Mouse (Mus musculus) brain, adult 2 months (tissue): ENCODE measurements at regions not wholly inside any gene's neighbourhood (a gene's known extent, or its start where the extent isn't known, plus 50 kb on each side); places are given as distances from the start of the nearest gene placed in this dataset.

ENCODE experiments used
- DNase-seq: peaks from one replicate; pipeline ENCODE4 v3.0.0; 2011; ENCODE audit warnings: low read depth, low spot score

DNA sequence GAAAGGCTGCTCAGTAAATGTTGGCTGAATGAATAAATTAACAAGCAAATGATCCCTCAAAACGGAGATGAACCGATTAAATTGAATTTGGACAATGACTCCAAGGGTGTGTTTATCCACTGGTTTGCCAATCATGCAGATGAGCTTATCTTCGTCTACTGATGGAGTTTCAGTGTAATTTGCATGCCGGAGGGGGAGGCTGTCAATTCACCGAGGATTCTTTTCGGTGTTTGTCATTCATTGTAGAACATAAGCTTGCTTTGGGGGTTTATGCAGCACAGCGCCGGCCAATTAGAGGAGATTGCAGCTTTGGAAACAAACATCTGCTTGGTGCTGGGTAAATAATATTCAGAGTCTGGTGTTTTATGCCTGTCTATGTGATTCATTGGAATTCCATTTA, 132.7 kb downstream of the Otoa start:
- DNase-seq, result peak; percentile 30

- DNase-seq, result no peak
These were observed 133.6 kb downstream of the Otoa start for GRCm38 (mm10) chr7:121215032-121215431.

DNA sequence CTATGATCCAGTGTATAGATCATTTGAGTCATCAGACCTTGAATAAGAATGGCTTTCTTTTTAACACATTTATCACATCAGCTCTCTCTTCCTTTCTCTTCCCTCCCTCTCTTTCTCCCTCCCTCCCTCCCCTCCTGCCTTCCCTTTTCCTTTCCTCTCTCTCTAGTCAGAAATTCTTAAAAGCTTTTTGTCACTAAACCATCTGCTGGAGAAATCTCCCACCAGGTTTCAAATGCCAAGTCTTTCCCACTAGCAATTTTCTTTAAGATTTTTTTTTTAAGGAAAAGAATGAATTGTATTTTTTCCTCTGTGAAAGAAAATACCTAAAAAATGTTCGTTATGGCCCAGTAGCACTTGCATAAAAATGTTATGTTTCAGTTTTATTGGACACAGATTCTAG, 134.3 kb downstream of the Otoa start:
- peak; percentile 77 for DNase-seq

DNA sequence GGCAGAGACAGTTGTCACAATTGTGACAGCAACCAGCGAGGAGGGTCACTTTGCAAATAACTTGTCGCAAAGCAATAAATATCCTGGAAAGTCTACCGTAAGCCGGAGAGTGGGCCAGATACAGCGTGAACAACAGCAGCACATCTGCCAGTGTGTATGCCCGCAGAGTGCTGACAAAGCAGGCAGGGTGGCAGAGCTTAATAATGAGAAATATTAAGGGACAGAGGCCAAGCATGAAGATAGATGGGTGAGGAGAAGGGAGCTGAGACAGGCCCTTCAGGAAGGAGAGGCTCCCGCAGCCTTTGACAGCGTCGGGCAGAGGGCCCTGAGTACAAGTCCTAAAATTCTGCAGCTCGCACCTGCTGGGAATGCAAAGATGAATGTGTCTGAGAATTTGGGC, 136.6 kb downstream of the Otoa start:
- no peak for DNase-seq

GRCm38 (mm10) chr7:121221158-121221557, 139.7 kb downstream of the Otoa start:
- peak; percentile 73 for DNase-seq

GRCm38 (mm10) chr7:121231881-121232280, 150.4 kb downstream of the Otoa start:
- no peak for DNase-seq

DNA sequence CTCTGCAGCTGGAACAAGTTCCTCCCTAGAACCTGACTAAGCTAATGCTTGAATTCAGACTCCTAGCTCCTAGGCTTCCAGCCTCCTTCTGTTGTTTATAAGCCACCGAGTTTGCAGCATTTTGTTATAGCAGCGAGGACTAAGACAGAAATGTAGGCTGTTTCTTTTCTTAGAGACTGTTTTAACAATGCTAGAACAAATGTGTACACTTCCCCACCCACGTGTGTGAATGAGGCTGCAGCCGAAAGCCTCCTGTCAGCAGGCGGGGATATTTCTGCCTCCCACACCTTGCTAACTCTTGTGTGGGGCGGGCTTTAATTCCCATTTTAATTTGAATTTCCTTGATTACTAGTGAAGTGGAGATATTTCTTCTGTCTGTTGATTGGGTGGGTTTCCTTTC, 153.4 kb downstream of the Otoa start:
- peak; percentile 83 for DNase-seq

DNA sequence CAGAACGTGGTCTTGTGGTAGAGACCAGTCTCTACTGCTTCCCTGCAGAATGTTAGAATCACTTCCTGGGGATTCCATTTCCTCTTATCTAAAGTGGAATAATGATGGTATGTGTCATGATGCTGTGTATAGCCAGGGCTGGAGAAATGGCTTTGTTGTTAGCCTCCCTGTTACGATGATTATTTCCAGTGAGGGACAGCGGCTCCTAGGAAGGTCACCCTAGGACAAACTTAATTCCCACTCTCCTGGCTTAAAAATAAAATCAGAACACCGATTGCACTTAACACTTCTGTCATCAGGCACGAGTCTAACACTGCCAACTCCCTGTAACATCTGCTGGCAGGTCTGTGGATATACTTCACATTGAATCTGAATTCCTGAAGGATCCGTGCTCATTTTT, 151.9 kb upstream of the Hs3st2 start:
- DNase-seq, result peak; percentile 40

- DNase-seq, result peak; percentile 66
These were observed 143.8 kb upstream of the Hs3st2 start for GRCm38 (mm10) chr7:121247845-121248244.

GRCm38 (mm10) chr7:121257466-121257865, 134.2 kb upstream of the Hs3st2 start:
- no peak for DNase-seq

- peak; percentile 63 for DNase-seq
These were observed 132.7 kb upstream of the Hs3st2 start for GRCm38 (mm10) chr7:121258826-121259496.

DNA sequence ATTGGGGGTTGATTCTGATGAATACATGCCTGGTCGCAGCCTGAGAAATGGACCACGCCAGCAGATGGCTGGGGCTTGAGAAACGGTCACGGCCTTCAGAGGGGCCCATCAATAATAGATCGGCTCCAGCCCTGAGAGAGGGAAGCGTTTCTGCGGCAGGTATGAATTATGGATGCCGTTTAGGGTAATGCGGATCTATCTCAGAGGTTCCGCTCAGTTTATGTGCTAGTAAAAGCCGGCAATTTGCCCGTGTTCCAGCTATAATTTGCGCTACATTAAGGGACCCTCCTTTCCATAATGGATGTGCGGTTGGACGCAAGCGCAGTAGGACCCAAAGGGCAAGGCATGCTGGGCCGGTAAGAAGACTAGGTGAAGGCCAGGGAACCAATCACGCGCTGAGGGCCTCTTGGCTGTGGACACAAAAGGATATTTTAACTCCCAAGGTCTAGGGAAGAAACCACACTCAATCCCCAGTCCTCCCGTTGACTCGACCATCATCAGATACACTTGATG, 132.1 kb upstream of the Hs3st2 start:
- no peak for DNase-seq

DNA sequence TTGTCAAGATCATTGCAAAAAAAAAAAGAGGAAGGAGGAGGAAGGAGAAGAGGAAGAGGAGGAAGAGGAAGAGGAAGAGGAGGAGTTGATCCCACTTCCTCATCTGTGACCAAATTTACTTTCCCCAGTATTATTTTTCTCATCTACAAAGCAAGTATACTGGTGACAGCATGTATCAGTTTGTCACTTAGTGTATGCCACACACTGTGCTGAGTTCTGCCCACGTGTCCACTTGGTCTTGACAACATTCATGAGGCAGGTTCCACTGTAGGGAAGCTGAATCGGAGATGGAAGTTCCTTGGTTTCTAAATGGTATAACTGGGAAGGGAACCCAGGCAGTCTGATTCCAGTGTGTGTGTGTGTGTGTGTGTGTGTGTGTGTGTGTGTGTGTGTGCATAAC, 122.3 kb upstream of the Hs3st2 start:
- DNase-seq, result no peak

DNA sequence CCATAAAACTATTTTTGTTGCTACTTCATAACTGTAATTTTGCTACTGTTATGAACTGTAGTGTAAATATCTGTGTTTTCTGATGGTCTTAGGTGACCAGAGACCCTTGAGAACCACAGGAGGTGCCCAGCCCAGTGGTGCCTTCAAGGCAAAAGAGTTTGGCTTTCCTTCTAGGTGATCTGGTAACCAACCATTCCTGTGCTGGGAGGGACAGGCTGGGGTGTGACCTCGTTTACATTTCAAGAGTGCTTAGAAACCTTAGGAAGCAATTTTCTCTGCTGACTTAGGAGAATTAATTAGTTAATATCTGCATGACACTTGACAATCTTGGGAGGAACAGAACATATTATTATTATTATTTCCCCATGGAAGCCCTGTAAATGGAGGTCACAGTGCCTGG, 111.1 kb upstream of the Hs3st2 start:
- no peak for DNase-seq

DNA sequence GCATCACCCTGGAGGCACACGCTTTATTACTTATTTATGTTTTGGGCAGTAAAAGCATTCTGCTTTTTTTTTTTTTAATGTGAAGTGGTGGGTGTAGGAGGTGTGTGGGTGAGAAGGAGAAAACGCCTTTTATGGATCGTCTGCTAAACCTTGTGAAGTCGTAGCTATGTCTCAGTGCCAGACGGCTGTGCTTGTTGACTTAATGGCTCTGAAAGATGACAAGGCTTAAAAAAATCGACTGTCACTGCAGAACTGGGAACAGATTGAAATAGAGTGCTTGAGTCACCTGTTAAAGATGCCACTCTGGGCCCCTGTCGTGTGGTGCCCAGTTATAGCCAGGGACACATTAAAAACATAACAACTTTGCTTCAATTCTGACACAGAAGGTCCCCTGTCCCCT, 109.5 kb upstream of the Hs3st2 start:
- peak; percentile 77 for DNase-seq

DNA sequence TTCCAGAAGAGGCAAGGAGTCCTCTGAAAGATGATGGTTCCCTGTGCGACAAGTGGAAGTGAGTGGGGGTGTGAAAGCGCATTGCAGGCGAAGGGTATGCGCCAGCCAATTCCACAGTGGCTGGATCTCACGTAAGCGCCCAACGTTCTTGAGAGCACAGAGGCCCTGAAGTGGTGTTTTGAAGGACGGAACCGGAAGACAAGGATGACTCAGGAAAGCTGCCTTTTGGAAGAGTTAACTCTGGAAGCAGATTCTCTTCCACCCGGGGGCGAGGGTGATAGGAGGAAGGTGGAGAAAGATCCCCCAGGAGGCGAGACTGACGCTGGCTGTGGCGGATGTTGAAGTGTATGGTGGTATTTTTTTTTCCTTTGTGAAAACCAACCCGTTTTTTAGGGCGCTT, 101.9 kb upstream of the Hs3st2 start:
- peak; percentile 66 for DNase-seq

DNA sequence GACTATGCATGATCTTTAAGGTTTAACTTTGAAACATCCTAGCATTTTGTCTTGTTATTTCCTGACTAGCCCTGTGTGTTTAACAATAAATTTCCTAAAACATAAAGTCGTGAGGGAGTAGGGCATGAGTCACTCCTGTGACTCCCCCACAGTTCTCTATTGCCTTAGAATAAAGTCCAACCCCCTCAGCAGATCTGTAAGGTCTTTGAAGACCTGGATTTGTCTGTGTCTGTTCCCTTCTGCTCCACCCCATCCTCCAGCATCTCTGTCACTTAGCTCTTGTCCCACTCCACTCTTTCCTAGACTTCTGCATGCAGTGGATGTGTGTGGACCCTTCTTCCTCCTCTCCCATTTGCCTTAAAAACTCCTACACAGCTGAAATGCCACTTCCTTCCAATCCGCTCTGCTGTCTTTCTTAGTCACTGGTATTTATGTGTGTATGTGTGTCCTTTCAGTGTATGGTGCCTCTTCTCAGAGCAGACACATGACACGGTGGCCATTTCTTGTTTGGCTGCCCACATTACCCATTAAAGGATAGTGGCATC, 95.4 kb upstream of the Hs3st2 start:
- DNase-seq, result peak; percentile 76

DNA sequence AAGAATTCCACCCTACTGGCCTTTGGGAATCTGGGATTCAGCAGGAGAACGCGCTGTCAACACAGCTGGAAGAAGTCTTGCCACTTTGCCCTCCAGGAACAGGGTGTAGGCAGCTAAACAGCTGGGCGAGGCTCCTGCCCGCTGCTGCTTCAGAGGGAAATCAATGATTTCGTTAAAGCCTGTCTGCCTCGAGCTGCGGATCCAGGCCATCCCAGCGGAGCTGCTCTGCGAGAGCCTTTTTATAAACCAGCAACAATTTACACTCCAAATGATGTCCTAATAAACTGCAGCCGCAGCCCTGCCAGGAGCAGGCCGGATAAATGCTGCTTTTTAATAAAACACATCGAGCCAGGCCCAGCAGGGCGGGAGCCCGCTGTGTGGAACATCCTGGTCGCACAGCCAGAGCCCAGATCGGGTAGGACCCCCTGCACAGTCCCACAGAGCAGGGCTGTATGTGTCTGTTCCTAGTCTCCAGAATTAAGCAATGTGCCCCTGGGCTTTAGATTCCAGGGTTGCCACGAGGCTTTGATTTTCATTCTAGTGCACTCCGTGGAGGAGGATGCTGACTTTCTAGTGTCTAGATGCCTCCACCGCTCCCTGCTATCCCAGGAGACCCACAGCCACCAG, 78.6 kb upstream of the Hs3st2 start:
- peak; percentile 30 for DNase-seq

DNA sequence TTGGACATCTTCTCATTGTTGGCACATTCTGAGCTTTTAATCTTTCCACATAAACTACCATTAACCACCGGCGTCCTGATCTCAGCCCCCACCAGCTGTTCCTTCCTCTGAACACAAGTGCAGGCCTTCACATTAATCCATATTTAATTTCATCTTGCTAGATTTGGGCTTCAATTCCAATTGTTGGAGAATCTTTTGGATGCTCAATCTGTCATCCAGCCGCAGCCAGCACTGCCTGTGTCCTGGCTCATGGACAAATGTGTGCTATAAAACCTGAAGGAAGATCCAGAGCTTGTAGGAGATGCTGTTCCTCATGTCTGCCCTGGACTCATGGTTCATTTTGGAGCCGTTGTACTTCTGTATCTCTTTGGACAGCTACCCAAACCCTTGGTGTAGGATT, 77.1 kb upstream of the Hs3st2 start:
- DNase-seq, result peak; percentile 21

- DNase-seq, result peak; percentile 43
These were observed 62.4 kb upstream of the Hs3st2 start for GRCm38 (mm10) chr7:121329274-121329673.

- DNase-seq, result no peak
These were observed 59.1 kb upstream of the Hs3st2 start for GRCm38 (mm10) chr7:121332532-121332931.

DNA sequence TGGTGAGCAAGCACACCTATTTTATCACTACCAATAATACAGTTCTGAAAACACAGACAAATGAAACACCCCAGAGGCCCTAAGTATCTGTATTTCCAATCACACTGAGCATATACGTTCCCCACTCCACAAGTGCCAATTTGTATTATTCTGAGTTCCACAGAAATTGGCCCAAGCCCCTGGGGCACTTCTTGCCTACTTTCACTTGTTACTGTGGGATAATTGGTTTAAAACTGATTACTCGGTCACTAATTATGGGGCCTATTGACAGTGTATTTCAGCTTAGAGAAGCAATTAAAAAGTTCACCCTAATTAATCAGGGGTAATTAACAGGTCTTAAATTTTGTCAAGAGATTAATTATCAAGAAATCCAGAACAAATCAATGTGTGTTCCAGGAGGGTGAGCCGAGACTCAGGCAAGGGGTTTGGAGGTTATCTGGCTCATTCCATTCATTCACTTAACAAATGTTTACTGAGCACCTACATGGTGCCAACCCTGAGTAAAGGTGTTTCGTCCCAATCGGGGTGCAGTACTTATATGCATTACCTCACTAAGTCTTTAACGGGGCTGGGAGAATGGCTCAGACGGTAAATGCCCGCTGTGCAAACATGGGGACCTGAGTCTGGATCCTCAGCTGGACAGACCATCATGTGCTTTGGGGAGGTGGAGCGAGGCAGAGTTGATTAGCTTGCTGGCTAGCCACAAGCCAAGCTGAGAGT, 56.1 kb upstream of the Hs3st2 start:
- DNase-seq, result no peak
